Mouse (Mus musculus): Measurements from ENCODE around the gene Cuta. TPM values are rescaled to one million over a fixed set of nuclear protein-coding genes. Genes with fewer than 3 reads are reported as not detected.

The Cuta gene
- polyA plus RNA-seq, 1 experiment from 2014 or later: 149 TPM

- WGBS: 89% methylated on average over 7 of the region's 12 CpGs
- no peak overlapping the region for H3K9ac ChIP-seq
- H3K4me2 ChIP-seq (replicated peaks): no peak overlapping the region
- no peak overlapping the region for H3K4me3 ChIP-seq
- H3K4me1 ChIP-seq: peaks cover 33% of the 10 kb centered on the region
- ATAC-seq (ENCODE audit: low FRiP score): no peak
- H3K27me3 ChIP-seq: no peaks in the 10 kb centered on the region
- no peaks in the 10 kb centered on the region for H3K9me3 ChIP-seq (replicated peaks)
- H3K36me3 ChIP-seq: peaks cover 53% of the 10 kb centered on the region
- no peak overlapping the region for H3K27ac ChIP-seq
Measured at GRCm38 (mm10) chr17:26970221-26970620, 30.9 kb upstream of the Cuta start.

GRCm38 (mm10) chr17:26969257-26969656 lies 29.9 kb upstream of the Cuta start:
- no peak overlapping the region for H3K4me3 ChIP-seq
- H3K9ac ChIP-seq: no peak overlapping the region
- no peaks in the 10 kb centered on the region for H3K27me3 ChIP-seq
- no peaks in the 10 kb centered on the region for H3K9me3 ChIP-seq (replicated peaks)
- H3K36me3 ChIP-seq: peaks cover 54% of the 10 kb centered on the region
- no peak overlapping the region for H3K4me2 ChIP-seq (replicated peaks)
- no peak overlapping the region for H3K27ac ChIP-seq
- WGBS: 91% methylated on average over 6 of the region's 6 CpGs
- no peak for ATAC-seq (ENCODE audit: low FRiP score)
- H3K4me1 ChIP-seq: peaks cover 24% of the 10 kb centered on the region

GRCm38 (mm10) chr17:26968200-26968611 lies 28.8 kb upstream of the Cuta start:
- Histone ChIP-seq H3K27ac (no peak overlapping the region), H3K36me3 (peaks cover 61% of the 10 kb centered on the region), H3K27me3 (no peaks in the 10 kb centered on the region), H3K4me3 (no peak overlapping the region), H3K4me1 (peaks cover 16% of the 10 kb centered on the region), H3K9ac (no peak overlapping the region), H3K4me2 (replicated peaks) (no peak overlapping the region), H3K9me3 (replicated peaks) (no peaks in the 10 kb centered on the region)
- WGBS: 81% methylated on average over 6 of the region's 6 CpGs
- no peak for ATAC-seq (ENCODE audit: low FRiP score)

- no peak for ATAC-seq (ENCODE audit: low FRiP score)
- peaks cover 68% of the 10 kb centered on the region for H3K36me3 ChIP-seq
- no peak overlapping the region for H3K4me2 ChIP-seq (replicated peaks)
- H3K27ac ChIP-seq: no peak overlapping the region
- WGBS: 89% methylated on average over 6 of the region's 6 CpGs
- no peak overlapping the region for H3K9ac ChIP-seq
- H3K4me1 ChIP-seq: peaks cover 14% of the 10 kb centered on the region
- H3K9me3 ChIP-seq (replicated peaks): no peaks in the 10 kb centered on the region
- no peak overlapping the region for H3K4me3 ChIP-seq
- H3K27me3 ChIP-seq: no peaks in the 10 kb centered on the region
Measured at GRCm38 (mm10) chr17:26967477-26967876, 28.1 kb upstream of the Cuta start.

- no peak overlapping the region for H3K4me2 ChIP-seq (replicated peaks)
- 91% methylated on average over 11 of the region's 11 CpGs for WGBS
Measured at GRCm38 (mm10) chr17:26966993-26967392, 27.6 kb upstream of the Cuta start.

GRCm38 (mm10) chr17:26961572-26962240 lies 22.3 kb upstream of the Cuta start:
- WGBS: 90% methylated on average over 21 of the region's 21 CpGs
- no peak for ATAC-seq (ENCODE audit: low FRiP score)
- Histone ChIP-seq H3K27ac (no peak overlapping the region), H3K36me3 (peaks cover 97% of the 10 kb centered on the region), H3K4me1 (no peaks in the 10 kb centered on the region), H3K9me3 (replicated peaks) (no peaks in the 10 kb centered on the region), H3K9ac (no peak overlapping the region), H3K4me2 (replicated peaks) (no peak overlapping the region), H3K27me3 (no peaks in the 10 kb centered on the region), H3K4me3 (no peak overlapping the region)

More at GRCm38 (mm10) chr17:26966993-26967392, 27.6 kb upstream of the Cuta start:
- no peak for ATAC-seq (ENCODE audit: low FRiP score)
- no peak overlapping the region for H3K9ac ChIP-seq
- no peak overlapping the region for H3K4me3 ChIP-seq
- H3K9me3 ChIP-seq (replicated peaks): no peaks in the 10 kb centered on the region
- H3K27me3 ChIP-seq: no peaks in the 10 kb centered on the region
- peaks cover 73% of the 10 kb centered on the region for H3K36me3 ChIP-seq
- H3K27ac ChIP-seq: no peak overlapping the region
- H3K4me1 ChIP-seq: peaks cover 10% of the 10 kb centered on the region

- Histone ChIP-seq H3K9ac (no peak overlapping the region), H3K4me1 (0 out of 2 replicates have a peak, but pooled peaks cover 2% of the 10 kb centered on the region), H3K27ac (no peak overlapping the region), H3K4me2 (replicated peaks) (no peak overlapping the region), H3K9me3 (replicated peaks) (no peaks in the 10 kb centered on the region), H3K36me3 (peaks cover 97% of the 10 kb centered on the region), H3K27me3 (no peaks in the 10 kb centered on the region), H3K4me3 (no peak overlapping the region)
- ATAC-seq (ENCODE audit: low FRiP score): no peak
- WGBS: 93% methylated on average over 4 of the region's 4 CpGs
Measured at GRCm38 (mm10) chr17:26959815-26960214, 20.4 kb upstream of the Cuta start.

- Histone ChIP-seq H3K27me3 (no peaks in the 10 kb centered on the region), H3K4me2 (replicated peaks) (no peak overlapping the region), H3K4me3 (no peak overlapping the region), H3K27ac (no peak overlapping the region), H3K9ac (no peak overlapping the region), H3K4me1 (peaks cover 8% of the 10 kb centered on the region), H3K36me3 (peaks cover 91% of the 10 kb centered on the region), H3K9me3 (replicated peaks) (no peaks in the 10 kb centered on the region)
- 75% methylated on average over 5 of the region's 5 CpGs for WGBS
- ATAC-seq (ENCODE audit: low FRiP score): no peak
Measured at GRCm38 (mm10) chr17:26958880-26959279, 19.5 kb upstream of the Cuta start.

GRCm38 (mm10) chr17:26957872-26958271 lies 18.5 kb upstream of the Cuta start:
- no peaks in the 10 kb centered on the region for H3K27me3 ChIP-seq
- no peak overlapping the region for H3K4me3 ChIP-seq
- H3K27ac ChIP-seq: no peak overlapping the region
- WGBS: 97% methylated on average over 5 of the region's 5 CpGs
- H3K4me1 ChIP-seq: peaks cover 18% of the 10 kb centered on the region
- H3K9ac ChIP-seq: no peak overlapping the region
- peaks cover 84% of the 10 kb centered on the region for H3K36me3 ChIP-seq
- H3K9me3 ChIP-seq (replicated peaks): no peaks in the 10 kb centered on the region
- no peak for ATAC-seq (ENCODE audit: low FRiP score)
- H3K4me2 ChIP-seq (replicated peaks): no peak overlapping the region

GRCm38 (mm10) chr17:26956895-26957294 lies 17.5 kb upstream of the Cuta start:
- Histone ChIP-seq H3K27ac (no peak overlapping the region), H3K4me1 (peaks cover 28% of the 10 kb centered on the region), H3K4me2 (replicated peaks) (no peak overlapping the region), H3K27me3 (no peaks in the 10 kb centered on the region), H3K4me3 (no peak overlapping the region), H3K9ac (no peak overlapping the region), H3K9me3 (replicated peaks) (no peaks in the 10 kb centered on the region), H3K36me3 (peaks cover 74% of the 10 kb centered on the region)
- ATAC-seq (ENCODE audit: low FRiP score): no peak
- 89% methylated on average over 18 of the region's 18 CpGs for WGBS

- 89% methylated on average over 5 of the region's 5 CpGs for WGBS
- ATAC-seq (ENCODE audit: low FRiP score): no peak
- no peaks in the 10 kb centered on the region for H3K27me3 ChIP-seq
- H3K27ac ChIP-seq: peak overlapping the region; percentile 23; the same call in 1 of the 2 replicates
- H3K4me2 ChIP-seq (replicated peaks): no peak overlapping the region
- H3K4me3 ChIP-seq: no peak overlapping the region
- peaks cover 32% of the 10 kb centered on the region for H3K4me1 ChIP-seq
- H3K9ac ChIP-seq: no peak overlapping the region
- H3K36me3 ChIP-seq: peaks cover 68% of the 10 kb centered on the region
- H3K9me3 ChIP-seq (replicated peaks): no peaks in the 10 kb centered on the region
Measured at GRCm38 (mm10) chr17:26956309-26956708, 16.9 kb upstream of the Cuta start.

- Histone ChIP-seq H3K9me3 (replicated peaks) (no peaks in the 10 kb centered on the region), H3K4me2 (replicated peaks) (peak overlapping the region; percentile 99), H3K27me3 (no peaks in the 10 kb centered on the region), H3K27ac (peak overlapping the region; percentile 48), H3K4me1 (peaks cover 58% of the 10 kb centered on the region), H3K36me3 (peaks cover 42% of the 10 kb centered on the region), H3K9ac (peak overlapping the region; percentile 97), H3K4me3 (peak overlapping the region; percentile 41)
- ATAC-seq (ENCODE audit: low FRiP score): no peak
- 30% methylated on average over 8 of the region's 16 CpGs for WGBS
Measured at GRCm38 (mm10) chr17:26953726-26954125, 14.4 kb upstream of the Cuta start.

- Histone ChIP-seq H3K4me3 (peak overlapping the region; percentile 41), H3K4me2 (replicated peaks) (peak overlapping the region; percentile 99), H3K27ac (peak overlapping the region; percentile 48; the same call in 1 of the 2 replicates), H3K4me1 (peaks cover 62% of the 10 kb centered on the region), H3K36me3 (peaks cover 37% of the 10 kb centered on the region), H3K9me3 (replicated peaks) (no peaks in the 10 kb centered on the region), H3K9ac (peak overlapping the region; percentile 97), H3K27me3 (no peaks in the 10 kb centered on the region)
- WGBS: 25% methylated on average over 6 of the region's 6 CpGs
- ATAC-seq (ENCODE audit: low FRiP score): no peak
Measured at GRCm38 (mm10) chr17:26953201-26953600, 13.8 kb upstream of the Cuta start.
